Mouse (Mus musculus) stomach, postnatal 0 days (tissue): ENCODE data around the gene Atxn10. TPM values are rescaled to one million over a fixed set of nuclear protein-coding genes. Genes with fewer than 3 reads are reported as not detected.

Source experiments
- ATAC-seq: fragments of 200-750 bp; cut with Nextera tagmentation; 2 replicates; pipeline ENCODE4 v1.8.0; 2017; ENCODE audit not compliant: low FRiP score, low TSS enrichment
- DNase-seq: peaks from one replicate; pipeline ENCODE4 v3.0.0-alpha.2; 2016; ENCODE audit warnings: low spot score
- H3K27ac ChIP-seq: fragments of 300-500 bp; sonication (generic); replicated peaks from 2 replicates; pipeline ENCODE4 v1.5.1; 2014; ENCODE audit warnings: mild to moderate bottlenecking, control low read depth
- H3K27me3 ChIP-seq: fragments of 300-500 bp; sonication (generic); 2 replicates; pipeline ENCODE4 v1.6.1; 2014; ENCODE audit warnings: low read length; ENCODE audit not compliant: control insufficient read depth, insufficient read depth
- H3K36me3 ChIP-seq: fragments of 300-500 bp; sonication (generic); 2 replicates; pipeline ENCODE4 v1.6.1; 2014; ENCODE audit warnings: low read length, mixed read lengths; ENCODE audit not compliant: control insufficient read depth, insufficient read depth
- H3K4me1 ChIP-seq: fragments of 300-500 bp; sonication (generic); replicated peaks from 2 replicates; pipeline ENCODE4 v1.6.1; 2014; ENCODE audit warnings: antibody characterized with exemption; ENCODE audit not compliant: control insufficient read depth, insufficient read depth
- H3K4me2 ChIP-seq: fragments of 300-500 bp; sonication (generic); replicated peaks from 2 replicates; pipeline ENCODE4 v1.6.1; 2014; ENCODE audit warnings: low read depth, mild to moderate bottlenecking, control low read depth, moderate library complexity
- H3K4me3 ChIP-seq: fragments of 300-500 bp; sonication (generic); 2 replicates; pipeline ENCODE4 v1.5.1; 2014; ENCODE audit warnings: low read depth, low read length, control low read depth
- H3K9ac ChIP-seq: fragments of 300-500 bp; sonication (generic); 2 replicates; pipeline ENCODE4 v1.6.1; 2014; ENCODE audit warnings: mild to moderate bottlenecking, low read length, control low read depth, mixed read lengths
- H3K9me3 ChIP-seq: fragments of 300-500 bp; sonication (generic); 2 replicates; pipeline ENCODE4 v1.6.1; 2016; ENCODE audit warnings: low read length; ENCODE audit not compliant: control insufficient read depth
- CTCF ChIP-seq: IDR thresholded peaks from 2 replicates; pipeline ENCODE4 v1.5.1; 2016; ENCODE audit warnings: antibody characterized with exemption, low read depth, mild to moderate bottlenecking, moderate library complexity
- EP300 ChIP-seq: optimal IDR thresholded peaks from 2 replicates; pipeline ENCODE3; 2016; ENCODE audit warnings: antibody characterized with exemption
- WGBS: fragments of 180-500 bp; shearing (Covaris S2); extraction: QIAGEN DNeasy Blood & Tissue Kit; methylation state at CpG from one replicate; pipeline ENCODE4 v1.1.7; 2014; 5-methylcytosine and 5-hydroxymethylcytosine counted together
- polyA plus RNA-seq: library from polyadenylated mRNA; unstranded; fragments of >200 nt; fragmentation: Nextera tagmentation; extraction: Ambion mirVana; gene quantifications from 2 replicates; pipeline ENCODE4 v1.2.1, GENCODE M21; 2015

The Atxn10 gene
- polyA plus RNA-seq, 1 experiment from 2014 or later: 124 TPM

GRCm38 (mm10) chr15:85369765-85370164 is 33.7 kb downstream of the Atxn10 start:
- Histone ChIP-seq H3K4me2 (no peak overlapping the region), H3K4me3 (no peak overlapping the region), H3K36me3 (peaks cover 8% of the 10 kb centered on the region), H3K27me3 (no peaks in the 10 kb centered on the region), H3K4me1 (no peaks in the 10 kb centered on the region), H3K9ac (no peak overlapping the region), H3K27ac (no peak overlapping the region), H3K9me3 (no peaks in the 10 kb centered on the region)
- WGBS: 31% methylated on average over 3 of the region's 3 CpGs
- no peak for ATAC-seq
- TF ChIP-seq EP300: no peak
- no peak for TF ChIP-seq CTCF
- no peak for DNase-seq

GRCm38 (mm10) chr15:85373125-85373524 is 37.1 kb downstream of the Atxn10 start:
- H3K9me3 ChIP-seq: no peaks in the 10 kb centered on the region
- no peak overlapping the region for H3K4me3 ChIP-seq
- ATAC-seq (no peak), DNase-seq (no peak)
- no peak overlapping the region for H3K4me2 ChIP-seq
- H3K36me3 ChIP-seq: 0 out of 2 replicates have a peak, but pooled peaks cover 6% of the 10 kb centered on the region
- no peak overlapping the region for H3K9ac ChIP-seq
- TF ChIP-seq CTCF: no peak
- TF ChIP-seq EP300: no peak
- no peak overlapping the region for H3K27ac ChIP-seq
- no peaks in the 10 kb centered on the region for H3K27me3 ChIP-seq
- H3K4me1 ChIP-seq: no peaks in the 10 kb centered on the region

GRCm38 (mm10) chr15:85383477-85383876 is 47.4 kb downstream of the Atxn10 start:
- Histone ChIP-seq H3K36me3 (peaks cover 8% of the 10 kb centered on the region; the same call in 1 of the 2 replicates), H3K9ac (no peak overlapping the region), H3K4me3 (no peak overlapping the region), H3K4me1 (no peaks in the 10 kb centered on the region), H3K27ac (0 out of 2 replicates have a peak overlapping the region, but pooled peaks have one; percentile 1), H3K9me3 (no peaks in the 10 kb centered on the region), H3K27me3 (no peaks in the 10 kb centered on the region), H3K4me2 (no peak overlapping the region)
- DNase-seq (no peak), ATAC-seq (no peak)
- 74% methylated on average over 9 of the region's 9 CpGs for WGBS
- no peak for TF ChIP-seq CTCF
- TF ChIP-seq EP300: no peak

GRCm38 (mm10) chr15:85388696-85389095 is 52.7 kb downstream of the Atxn10 start:
- no peak for TF ChIP-seq EP300
- peak; percentile 66 for TF ChIP-seq CTCF
- H3K4me2 ChIP-seq: no peak overlapping the region
- H3K27me3 ChIP-seq: no peaks in the 10 kb centered on the region
- peaks cover 2% of the 10 kb centered on the region; the same call in 1 of the 2 replicates for H3K36me3 ChIP-seq
- H3K27ac ChIP-seq: no peak overlapping the region
- no peaks in the 10 kb centered on the region for H3K9me3 ChIP-seq
- H3K9ac ChIP-seq: no peak overlapping the region
- no peaks in the 10 kb centered on the region for H3K4me1 ChIP-seq
- no peak overlapping the region for H3K4me3 ChIP-seq
- ATAC-seq (no peak), DNase-seq (no peak)
- WGBS: 91% methylated on average over 3 of the region's 3 CpGs

GRCm38 (mm10) chr15:85389915-85390314 is 53.9 kb downstream of the Atxn10 start:
- no peak for TF ChIP-seq EP300
- no peak for TF ChIP-seq CTCF
- WGBS: 62% methylated on average over 4 of the region's 4 CpGs

GRCm38 (mm10) chr15:85395360-85395759 is 59.3 kb downstream of the Atxn10 start:
- TF ChIP-seq EP300 (no peak), CTCF (no peak)
- DNase-seq: no peak

More at GRCm38 (mm10) chr15:85389915-85390314, 53.9 kb downstream of the Atxn10 start:
- DNase-seq (no peak), ATAC-seq (0 out of 2 replicates have a peak, but pooled peaks have one; percentile 15)
- H3K9me3 ChIP-seq: no peaks in the 10 kb centered on the region
- H3K4me2 ChIP-seq: no peak overlapping the region
- H3K27ac ChIP-seq: 0 out of 2 replicates have a peak overlapping the region, but pooled peaks have one; percentile 4
- H3K4me3 ChIP-seq: no peak overlapping the region
- H3K4me1 ChIP-seq: no peaks in the 10 kb centered on the region
- H3K27me3 ChIP-seq: no peaks in the 10 kb centered on the region
- H3K9ac ChIP-seq: no peak overlapping the region
- no peaks in the 10 kb centered on the region for H3K36me3 ChIP-seq

More at GRCm38 (mm10) chr15:85395360-85395759, 59.3 kb downstream of the Atxn10 start:
- 76% methylated on average over 9 of the region's 9 CpGs for WGBS
- H3K4me1 ChIP-seq: no peaks in the 10 kb centered on the region
- no peak overlapping the region for H3K4me3 ChIP-seq
- no peaks in the 10 kb centered on the region for H3K36me3 ChIP-seq
- no peak overlapping the region for H3K4me2 ChIP-seq
- H3K27ac ChIP-seq: no peak overlapping the region
- no peaks in the 10 kb centered on the region for H3K27me3 ChIP-seq
- H3K9me3 ChIP-seq: no peaks in the 10 kb centered on the region
- ATAC-seq: no peak
- H3K9ac ChIP-seq: no peak overlapping the region
